Mouse (Mus musculus): ENCODE results near the gene Emsy.

DNA sequence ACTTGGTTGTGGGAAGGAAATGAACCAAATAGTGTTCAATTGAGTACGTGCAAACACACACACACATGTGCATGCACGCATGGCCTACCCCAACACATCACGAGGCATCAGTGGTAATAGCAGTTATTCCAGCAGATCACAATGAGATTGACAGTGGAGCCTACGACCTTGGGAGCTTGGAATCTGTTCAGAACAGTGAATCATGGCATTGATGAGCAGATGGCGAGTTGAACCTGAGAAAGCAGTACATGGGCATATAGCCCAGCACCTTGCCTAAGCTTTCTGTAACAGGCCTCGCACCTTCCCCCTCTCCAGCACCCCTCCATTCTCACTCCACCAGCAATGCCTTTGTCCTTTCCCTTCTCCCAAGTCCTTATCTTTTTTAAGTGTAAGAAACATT is 9.1 kb upstream of the Emsy start:
- TF ChIP-seq CTCF (IDR thresholded peaks at IDR 0.05; ENCODE audit: low read depth), result no peak
- no peak for TF ChIP-seq EP300 (IDR thresholded peaks at IDR 0.05; ENCODE audit: low read depth)
